Mouse (Mus musculus) adrenal gland, postnatal 25 days (tissue): ENCODE results near the gene Xrn1. TPM values are rescaled to one million over a fixed set of nuclear protein-coding genes. Genes with fewer than 3 reads are reported as not detected.
"Not testable (repeated sequence)": the region's sequence is repeated elsewhere in the genome, so short reads cannot be mapped to it uniquely, and the experiment has no call there.

Experiments used
- DNase-seq: peaks from one replicate; pipeline ENCODE4 v3.0.0; 2021; ENCODE audit warnings: mixed read lengths
- total RNA-seq: library from RNA; stranded (reverse); gene quantifications from 2 replicates; pipeline ENCODE4 v1.2.3, GENCODE M21; 2021

Gene Xrn1
- total RNA-seq, 1 experiment from 2014 or later = 27.1 TPM

- DNase-seq = no peak
These were observed 100.3 kb downstream of the Xrn1 start for GRCm38 (mm10) chr9:96054878-96055277.

DNA sequence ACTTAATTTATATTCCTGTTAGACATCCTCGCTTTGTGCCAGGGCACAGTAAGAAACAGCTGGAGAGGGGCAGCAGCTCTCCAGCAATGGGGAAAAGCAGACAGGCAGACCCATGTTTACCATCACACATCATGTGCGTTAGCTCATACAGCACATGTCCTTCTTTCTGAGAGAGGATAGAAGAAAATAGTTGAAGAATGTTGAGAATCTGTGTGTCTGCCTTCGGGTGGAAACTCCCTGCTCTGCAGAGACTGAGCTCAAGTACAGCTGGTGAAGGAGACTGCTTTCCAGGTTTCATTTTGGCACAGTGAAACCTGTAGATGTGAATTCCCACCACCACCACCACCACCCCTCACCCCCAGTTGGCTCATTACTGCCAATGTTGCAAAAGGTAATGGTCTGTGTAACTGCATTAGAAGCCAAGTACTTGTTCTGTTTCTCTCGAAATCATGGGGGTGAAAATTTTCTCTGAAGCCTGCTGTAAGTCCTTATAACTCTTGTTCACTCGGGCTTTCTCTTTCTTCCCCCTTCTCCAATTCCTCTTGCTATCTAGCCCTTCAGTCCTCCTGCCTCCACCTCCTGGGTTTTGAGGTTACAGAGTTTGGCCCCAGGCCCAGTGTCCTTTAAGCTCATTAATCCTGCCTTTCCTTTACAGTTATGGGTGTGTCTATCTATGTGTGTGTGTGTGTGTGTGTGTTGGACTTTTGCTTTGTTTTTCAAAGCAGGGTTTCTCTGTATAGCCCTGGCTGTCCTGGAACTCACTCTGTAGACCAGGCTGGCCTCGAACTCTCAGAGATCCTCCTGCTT is 102.1 kb downstream of the Xrn1 start:
- DNase-seq = no peak

DNA sequence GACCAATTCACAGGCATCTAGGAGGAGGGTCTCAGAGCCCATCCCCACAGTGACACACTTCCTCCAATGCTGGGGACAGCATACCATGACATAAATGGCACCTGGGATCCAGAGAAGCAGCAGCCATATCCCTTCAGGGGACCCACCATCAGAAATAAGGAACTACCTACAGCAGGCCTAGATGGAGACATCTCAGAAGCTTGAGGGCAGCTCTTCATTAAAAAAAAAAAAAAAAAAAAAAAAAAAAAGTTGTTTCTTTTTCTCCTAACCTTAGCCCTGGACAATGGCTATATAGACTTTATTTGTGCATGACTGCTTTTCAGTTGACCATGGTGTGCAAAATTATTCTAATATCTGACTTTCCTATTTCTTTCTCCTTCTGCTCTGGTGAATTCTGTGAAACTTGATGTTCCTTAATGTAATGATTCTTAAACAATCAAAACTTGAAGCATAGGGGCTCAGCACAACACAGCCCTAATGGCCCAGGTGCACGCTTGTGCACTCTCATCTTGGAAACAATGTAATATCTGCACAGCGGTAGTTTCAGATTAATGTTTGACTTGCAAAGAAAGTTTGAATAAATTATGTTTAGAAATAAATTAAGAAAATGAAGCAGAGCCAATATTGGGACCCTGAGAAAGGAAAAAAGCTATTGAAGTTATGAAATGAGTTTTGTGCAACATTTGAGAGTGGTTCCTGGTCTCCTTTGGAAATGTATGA is 108.7 kb downstream of the Xrn1 start:
- DNase-seq = no peak

DNA sequence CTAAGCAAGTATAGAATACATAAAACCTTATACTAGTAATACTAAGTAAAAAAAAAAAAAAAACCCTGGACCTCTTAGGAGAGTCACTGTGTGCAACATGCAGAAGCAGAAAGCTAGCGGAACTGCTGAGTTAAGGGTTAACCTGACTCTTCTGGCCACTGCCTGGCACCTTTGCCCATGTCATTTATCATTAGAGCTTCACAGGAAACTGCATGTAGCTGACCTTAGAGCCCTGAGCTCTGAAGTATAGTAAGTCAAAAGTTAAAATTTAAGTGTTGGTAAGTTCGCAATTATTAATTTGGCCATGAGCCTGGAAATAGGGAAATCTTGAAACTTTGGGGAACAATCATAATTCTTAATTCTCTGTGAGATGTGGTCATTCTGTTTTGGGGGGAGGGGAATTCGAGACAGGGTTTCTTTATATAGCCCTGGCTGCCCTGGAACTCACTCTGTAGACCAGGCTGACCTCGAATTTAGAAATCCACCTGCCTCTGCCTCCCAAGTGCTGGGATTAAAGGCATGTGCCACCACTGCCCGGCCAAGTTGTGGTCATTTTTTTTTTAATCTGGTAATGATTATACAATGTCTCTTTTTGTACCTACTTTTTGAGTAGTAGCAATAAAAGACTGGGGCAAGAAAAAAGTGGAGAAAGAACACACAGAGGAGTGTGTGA is 109.4 kb downstream of the Xrn1 start:
- DNase-seq = no peak

- no peak for DNase-seq
These were observed 112.9 kb downstream of the Xrn1 start for GRCm38 (mm10) chr9:96067507-96067906.

- no peak for DNase-seq
These were observed 124.3 kb downstream of the Xrn1 start for GRCm38 (mm10) chr9:96078752-96079315.

DNA sequence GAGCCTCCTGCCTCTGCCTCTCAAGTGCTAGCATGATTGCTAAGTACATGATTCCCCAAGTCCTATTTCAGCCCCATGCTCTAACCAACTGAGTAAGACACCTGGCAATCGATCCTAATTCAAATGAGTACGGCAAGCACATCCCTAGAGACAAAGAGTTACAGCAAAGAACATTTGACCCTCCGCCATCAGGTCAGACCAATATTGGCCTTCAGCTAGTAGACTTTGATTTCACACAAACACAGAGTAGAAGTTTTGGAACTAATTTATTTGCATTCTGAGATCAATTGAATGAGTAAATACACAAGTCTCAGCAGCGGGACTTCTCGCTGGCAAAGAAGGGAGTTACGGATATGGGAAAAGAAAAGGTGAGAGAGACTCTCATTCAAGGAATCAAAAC is 130.7 kb downstream of the Xrn1 start:
- no peak for DNase-seq

DNA sequence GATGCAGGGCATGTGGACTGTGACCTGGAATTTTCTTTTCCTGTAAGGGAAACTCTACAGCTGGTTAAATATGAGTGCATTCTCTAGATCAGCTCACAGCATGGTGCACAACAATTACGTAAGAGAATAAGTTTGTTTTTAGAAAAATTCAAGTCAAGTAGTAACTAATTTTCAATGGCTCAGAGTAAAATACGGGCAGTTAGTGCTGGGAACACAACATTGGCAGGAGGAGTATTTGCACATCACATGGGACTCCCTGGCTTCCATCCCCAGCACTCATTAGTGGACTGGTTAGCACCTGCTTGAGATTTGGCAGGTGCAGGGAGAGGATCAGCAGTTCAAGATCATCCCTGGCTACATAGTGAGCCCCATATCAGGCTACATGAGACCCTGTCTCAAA is 133.1 kb downstream of the Xrn1 start:
- no peak for DNase-seq

- DNase-seq = not testable (repeated sequence)
These were observed 133.9 kb downstream of the Xrn1 start for GRCm38 (mm10) chr9:96088456-96088855.

DNA sequence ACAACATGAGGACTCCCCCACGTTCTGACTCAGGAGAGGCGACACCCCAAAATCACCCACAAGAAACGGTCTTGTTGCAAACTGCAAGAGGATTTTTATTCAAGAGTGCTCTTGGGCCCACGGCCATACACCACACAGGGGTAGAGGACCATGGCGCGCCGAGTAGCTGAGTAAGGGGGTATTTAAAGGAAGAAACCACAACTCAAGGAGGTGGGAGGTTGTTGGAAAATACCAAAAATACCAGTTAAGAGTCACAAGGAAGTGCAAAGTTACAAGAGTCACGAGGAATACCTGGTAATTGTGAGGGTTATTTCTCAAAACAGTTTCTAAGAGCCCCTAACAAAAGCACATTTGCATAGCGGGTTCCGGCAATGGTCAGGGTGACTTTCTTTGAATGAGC is 138.1 kb downstream of the Xrn1 start:
- not testable (repeated sequence) for DNase-seq

GRCm38 (mm10) chr9:96093221-96093620 is 138.7 kb downstream of the Xrn1 start:
- DNase-seq = no peak

DNA sequence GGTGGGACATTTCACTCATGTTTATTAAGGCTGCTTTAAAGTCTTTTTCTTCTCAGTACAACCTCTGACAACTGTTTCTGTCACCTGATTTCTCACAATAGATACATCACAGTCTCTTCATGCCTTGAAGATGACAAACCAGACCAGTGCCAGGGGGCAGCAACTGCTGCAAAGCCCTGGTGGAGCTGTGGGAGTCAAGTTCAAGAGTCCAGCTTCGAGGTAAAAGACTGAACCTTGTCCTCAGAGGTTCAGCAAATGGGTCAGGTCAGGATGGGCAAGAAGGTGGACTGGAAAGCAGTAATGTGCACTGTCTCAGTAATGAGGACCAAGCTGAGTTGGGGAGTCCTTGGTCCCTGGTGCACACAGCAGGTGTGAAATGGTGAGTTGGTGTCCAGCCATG is 139.8 kb downstream of the Xrn1 start:
- no peak for DNase-seq

- DNase-seq = no peak
These were observed 140.6 kb downstream of the Xrn1 start for GRCm38 (mm10) chr9:96095192-96095591.

- no peak for DNase-seq
These were observed 148.3 kb downstream of the Xrn1 start for GRCm38 (mm10) chr9:96102846-96103245.

Other genes starting within 250 kb of the Xrn1 start
- gene Trpc1, start 204.4 kb upstream of the Xrn1 start, total RNA-seq = 2.2 and 3.2 TPM in 2 replicates
- 6.9 and 9.0 TPM in 2 replicates for gene Pls1, start 109.4 kb upstream of the Xrn1 start, total RNA-seq
- 17.7 and 22.3 TPM in 2 replicates for gene Atr, start 97.2 kb upstream of the Xrn1 start, total RNA-seq
- 11.4 and 12.0 TPM in 2 replicates for gene Gk5, start 164.6 kb downstream of the Xrn1 start, total RNA-seq
- gene Tfdp2, start 241.5 kb downstream of the Xrn1 start, total RNA-seq = 72.2 and 83.9 TPM in 2 replicates